Mouse (Mus musculus): ENCODE results near the gene Cd47. TPM values are rescaled to one million over a fixed set of nuclear protein-coding genes. Genes with fewer than 3 reads are reported as not detected.

Cd47 gene
- polyA plus RNA-seq, 1 experiment from 2014 or later, result 97.9 TPM

DNA sequence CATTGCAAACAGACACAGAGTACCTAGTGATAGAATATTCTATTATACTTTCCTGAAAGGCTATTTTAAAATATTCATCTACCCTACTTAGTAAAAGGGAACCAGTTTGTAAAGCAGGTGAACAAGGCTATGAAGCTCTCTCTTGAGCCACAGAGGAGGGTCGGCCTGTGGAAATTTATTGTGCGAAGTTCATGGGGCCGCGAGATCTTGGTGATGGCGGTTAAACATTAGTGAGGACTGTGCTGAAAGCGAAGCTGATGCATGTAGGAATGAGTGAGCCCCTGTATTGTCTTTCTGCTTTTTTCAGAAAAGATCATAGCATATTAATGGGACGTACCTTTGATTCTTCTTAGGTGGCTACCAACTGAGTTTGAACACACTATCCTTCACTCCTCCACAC lies 147.3 kb downstream of the Cd47 start:
- Histone ChIP-seq H3K36me3 (ENCODE audit: control insufficient read depth, insufficient read depth, low read length) (no peaks in the 10 kb centered on the region), H3K27ac (ENCODE audit: low read depth, low read length) (no peak overlapping the region), H3K9me3 (replicated peaks; ENCODE audit: control insufficient read depth, low read length) (peaks cover 5% of the 10 kb centered on the region; the same call in 1 of the 2 replicates), H3K27me3 (replicated peaks; ENCODE audit: control insufficient read depth, insufficient read depth, low read length) (no peaks in the 10 kb centered on the region), H3K4me2 (ENCODE audit: low read length) (no peak overlapping the region), H3K4me3 (ENCODE audit: low read depth, low read length) (no peak overlapping the region), H3K4me1 (ENCODE audit: control insufficient read depth, insufficient read depth, low read length) (no peaks in the 10 kb centered on the region), H3K9ac (ENCODE audit: low read length) (no peak overlapping the region)
- 93% methylated on average over 7 of the region's 7 CpGs for WGBS
- ATAC-seq, result no peak
- no peak for DNase-seq (ENCODE audit: low spot score)

DNA sequence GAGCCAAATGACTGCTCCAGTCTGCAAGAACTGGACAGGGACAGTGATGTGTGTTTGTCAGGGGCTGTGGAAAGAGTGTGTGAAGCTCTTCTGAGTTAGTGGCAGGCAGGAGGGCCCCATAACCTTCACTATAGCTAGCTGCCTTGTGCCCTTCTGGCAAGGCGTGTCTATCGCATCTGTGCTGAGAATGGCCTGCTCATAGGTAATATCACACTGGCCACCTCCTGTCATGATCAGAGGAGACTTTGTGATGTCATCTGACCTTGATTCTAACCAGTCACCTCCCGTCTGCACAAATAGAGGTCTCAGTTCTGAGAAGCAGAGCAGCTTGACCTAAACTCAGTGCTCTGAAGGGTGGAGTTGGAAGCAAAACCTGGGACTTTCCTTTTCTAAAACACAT lies 148.0 kb downstream of the Cd47 start:
- ATAC-seq, result no peak
- Histone ChIP-seq H3K27ac (ENCODE audit: low read depth, low read length) (no peak overlapping the region), H3K4me3 (ENCODE audit: low read depth, low read length) (no peak overlapping the region), H3K36me3 (ENCODE audit: control insufficient read depth, insufficient read depth, low read length) (no peaks in the 10 kb centered on the region), H3K4me1 (ENCODE audit: control insufficient read depth, insufficient read depth, low read length) (no peaks in the 10 kb centered on the region), H3K4me2 (ENCODE audit: low read length) (no peak overlapping the region), H3K9me3 (replicated peaks; ENCODE audit: control insufficient read depth, low read length) (peaks cover 5% of the 10 kb centered on the region; the same call in 1 of the 2 replicates), H3K9ac (ENCODE audit: low read length) (no peak overlapping the region), H3K27me3 (replicated peaks; ENCODE audit: control insufficient read depth, insufficient read depth, low read length) (no peaks in the 10 kb centered on the region)
- WGBS, result 83% methylated on average over 3 of the region's 3 CpGs
- DNase-seq (ENCODE audit: low spot score), result no peak

DNA sequence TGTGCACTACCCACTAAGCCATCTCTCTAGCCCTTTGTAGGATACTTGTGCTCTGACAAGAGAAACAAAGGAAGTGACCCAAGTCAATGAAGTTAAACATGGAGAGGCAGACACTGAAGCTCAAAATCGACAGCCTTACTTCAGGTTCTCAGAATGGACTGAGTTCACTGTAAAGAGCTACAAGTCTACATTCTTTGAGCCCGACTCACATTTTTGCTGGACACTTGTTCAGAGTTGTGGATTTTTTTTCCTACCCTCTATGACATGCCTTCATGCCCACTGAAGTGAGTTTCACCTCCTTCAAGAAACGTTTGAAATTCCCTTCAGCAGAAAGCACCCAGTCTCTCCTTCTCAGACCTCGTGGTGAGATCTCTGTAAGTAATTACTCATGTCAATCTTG lies 148.9 kb downstream of the Cd47 start:
- H3K4me1 ChIP-seq (ENCODE audit: control insufficient read depth, insufficient read depth, low read length), result no peaks in the 10 kb centered on the region
- DNase-seq (ENCODE audit: low spot score) (no peak), ATAC-seq (no peak)
- no peak overlapping the region for H3K4me2 ChIP-seq (ENCODE audit: low read length)
- no peaks in the 10 kb centered on the region for H3K36me3 ChIP-seq (ENCODE audit: control insufficient read depth, insufficient read depth, low read length)
- no peaks in the 10 kb centered on the region for H3K27me3 ChIP-seq (replicated peaks; ENCODE audit: control insufficient read depth, insufficient read depth, low read length)
- H3K4me3 ChIP-seq (ENCODE audit: low read depth, low read length), result no peak overlapping the region
- H3K9ac ChIP-seq (ENCODE audit: low read length), result no peak overlapping the region
- 77% methylated on average over 4 of the region's 4 CpGs for WGBS
- peaks cover 5% of the 10 kb centered on the region; the same call in 1 of the 2 replicates for H3K9me3 ChIP-seq (replicated peaks; ENCODE audit: control insufficient read depth, low read length)
- H3K27ac ChIP-seq (ENCODE audit: low read depth, low read length), result no peak overlapping the region

DNA sequence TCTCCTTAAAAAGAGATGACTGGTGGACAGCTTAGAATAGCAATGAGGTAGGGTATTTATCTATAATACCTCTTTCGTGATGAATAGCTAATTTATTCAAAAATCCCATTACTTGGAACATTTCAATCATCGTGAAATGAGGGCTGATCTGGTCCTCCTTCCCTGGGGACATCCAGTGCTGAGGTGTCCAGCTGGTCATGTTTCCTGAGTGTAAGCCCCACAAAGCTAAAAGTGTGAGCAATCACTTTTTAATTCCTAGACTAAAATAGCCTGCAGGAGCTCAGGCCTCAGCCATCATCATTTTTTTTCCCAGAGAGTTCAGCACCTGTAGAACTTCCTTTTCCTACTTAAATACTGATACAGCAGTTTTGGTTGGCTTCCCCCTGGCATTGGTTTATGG lies 150.0 kb downstream of the Cd47 start:
- no peak overlapping the region; the same call in 1 of the 2 replicates for H3K27ac ChIP-seq (ENCODE audit: low read depth, low read length)
- WGBS, result 57% methylated on average over 2 of the region's 2 CpGs
- no peak overlapping the region for H3K4me3 ChIP-seq (ENCODE audit: low read depth, low read length)
- H3K36me3 ChIP-seq (ENCODE audit: control insufficient read depth, insufficient read depth, low read length), result no peaks in the 10 kb centered on the region
- no peak overlapping the region for H3K9ac ChIP-seq (ENCODE audit: low read length)
- H3K9me3 ChIP-seq (replicated peaks; ENCODE audit: control insufficient read depth, low read length), result peaks cover 5% of the 10 kb centered on the region; the same call in 1 of the 2 replicates
- no peaks in the 10 kb centered on the region for H3K27me3 ChIP-seq (replicated peaks; ENCODE audit: control insufficient read depth, insufficient read depth, low read length)
- no peaks in the 10 kb centered on the region for H3K4me1 ChIP-seq (ENCODE audit: control insufficient read depth, insufficient read depth, low read length)
- peak; percentile 20 for DNase-seq (ENCODE audit: low spot score)
- no peak overlapping the region for H3K4me2 ChIP-seq (ENCODE audit: low read length)
- no peak for ATAC-seq

DNA sequence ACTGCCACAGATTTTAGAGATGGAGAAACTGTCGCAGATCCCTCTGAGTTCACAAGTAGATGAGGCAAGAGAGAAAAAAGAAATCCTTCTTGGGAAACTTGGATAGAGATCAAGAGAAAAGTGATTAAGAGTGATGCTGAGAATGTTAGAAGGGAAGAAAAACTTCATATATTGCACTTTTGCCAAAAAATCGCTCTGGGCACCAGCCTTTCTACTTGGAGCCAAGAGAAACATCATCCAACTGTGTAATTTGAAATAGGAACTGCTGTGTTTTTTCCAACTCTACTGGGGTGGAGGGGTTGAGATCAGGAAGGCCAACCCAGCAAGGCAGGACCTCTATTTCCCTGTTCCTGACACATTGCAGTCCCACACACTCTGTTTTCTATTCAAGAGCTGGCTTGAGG lies 151.0 kb downstream of the Cd47 start:
- Histone ChIP-seq H3K4me2 (ENCODE audit: low read length) (no peak overlapping the region), H3K9ac (ENCODE audit: low read length) (no peak overlapping the region), H3K4me1 (ENCODE audit: control insufficient read depth, insufficient read depth, low read length) (no peaks in the 10 kb centered on the region), H3K9me3 (replicated peaks; ENCODE audit: control insufficient read depth, low read length) (peaks cover 5% of the 10 kb centered on the region; the same call in 1 of the 2 replicates), H3K27ac (ENCODE audit: low read depth, low read length) (no peak overlapping the region), H3K36me3 (ENCODE audit: control insufficient read depth, insufficient read depth, low read length) (no peaks in the 10 kb centered on the region), H3K27me3 (replicated peaks; ENCODE audit: control insufficient read depth, insufficient read depth, low read length) (no peaks in the 10 kb centered on the region), H3K4me3 (ENCODE audit: low read depth, low read length) (no peak overlapping the region)
- peak; percentile 71 for DNase-seq (ENCODE audit: low spot score)
- 80% methylated on average over 2 of the region's 2 CpGs for WGBS
- no peak for ATAC-seq

DNA sequence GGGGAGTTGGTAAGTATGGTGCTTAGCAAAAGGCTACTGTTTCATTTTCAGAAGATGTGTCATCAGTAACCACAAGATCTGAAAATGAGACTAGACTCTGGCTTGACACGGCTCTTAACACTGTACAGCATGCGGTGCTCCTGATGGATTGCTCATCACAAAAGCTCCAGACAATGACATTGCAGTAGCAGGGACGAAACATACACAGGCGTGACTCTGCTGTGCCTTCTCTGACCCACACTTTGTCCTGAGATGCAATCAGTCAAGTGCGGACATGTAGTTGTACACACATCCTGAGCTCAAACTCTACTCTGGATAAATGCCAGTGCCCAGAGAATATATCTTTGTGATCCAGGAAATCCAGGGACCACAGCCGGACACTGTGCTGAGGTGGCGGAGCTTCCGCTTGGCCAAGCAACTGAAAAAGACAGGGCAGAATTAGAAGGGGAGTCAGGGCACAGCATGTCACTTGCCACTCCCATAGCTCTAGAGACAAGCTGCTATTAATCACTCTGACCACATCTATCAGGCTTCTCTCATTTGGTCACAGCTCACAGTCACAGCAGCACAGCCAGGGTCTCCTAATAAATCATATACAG lies 151.7 kb downstream of the Cd47 start:
- H3K27me3 ChIP-seq (replicated peaks; ENCODE audit: control insufficient read depth, insufficient read depth, low read length), result no peaks in the 10 kb centered on the region
- no peaks in the 10 kb centered on the region for H3K4me1 ChIP-seq (ENCODE audit: control insufficient read depth, insufficient read depth, low read length)
- no peak overlapping the region for H3K4me2 ChIP-seq (ENCODE audit: low read length)
- H3K9me3 ChIP-seq (replicated peaks; ENCODE audit: control insufficient read depth, low read length), result peaks cover 5% of the 10 kb centered on the region; the same call in 1 of the 2 replicates
- H3K9ac ChIP-seq (ENCODE audit: low read length), result no peak overlapping the region
- WGBS, result 78% methylated on average over 8 of the region's 8 CpGs
- H3K36me3 ChIP-seq (ENCODE audit: control insufficient read depth, insufficient read depth, low read length), result no peaks in the 10 kb centered on the region
- ATAC-seq (no peak; the same call in 1 of the 2 replicates), DNase-seq (ENCODE audit: low spot score) (no peak)
- no peak overlapping the region for H3K27ac ChIP-seq (ENCODE audit: low read depth, low read length)
- no peak overlapping the region for H3K4me3 ChIP-seq (ENCODE audit: low read depth, low read length)

DNA sequence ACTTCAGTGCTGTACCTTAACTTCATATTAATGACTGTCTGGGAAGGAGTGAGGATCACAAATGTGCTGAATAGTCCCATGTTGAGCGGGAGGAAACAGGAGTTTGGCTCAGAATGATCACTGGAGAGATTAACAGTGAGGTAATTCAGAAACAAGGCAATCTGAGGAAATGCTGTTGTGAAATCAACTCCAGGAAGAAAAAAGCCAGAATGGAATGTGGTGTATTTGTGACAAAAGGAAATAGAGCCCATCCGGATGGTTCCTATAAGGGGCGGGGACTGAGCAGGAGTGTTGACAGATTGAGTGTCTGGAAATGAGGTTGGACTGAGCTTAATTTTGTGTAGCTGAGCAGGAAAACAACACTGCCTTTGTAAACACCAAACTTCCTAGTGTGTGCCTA lies 153.5 kb downstream of the Cd47 start:
- H3K4me1 ChIP-seq (ENCODE audit: control insufficient read depth, insufficient read depth, low read length), result no peaks in the 10 kb centered on the region
- no peak overlapping the region for H3K27ac ChIP-seq (ENCODE audit: low read depth, low read length)
- ATAC-seq, result no peak
- H3K4me3 ChIP-seq (ENCODE audit: low read depth, low read length), result no peak overlapping the region
- no peak for DNase-seq (ENCODE audit: low spot score)
- H3K36me3 ChIP-seq (ENCODE audit: control insufficient read depth, insufficient read depth, low read length), result no peaks in the 10 kb centered on the region
- no peak overlapping the region for H3K9ac ChIP-seq (ENCODE audit: low read length)
- H3K4me2 ChIP-seq (ENCODE audit: low read length), result no peak overlapping the region
- WGBS, result 85% methylated on average over 3 of the region's 3 CpGs
- H3K27me3 ChIP-seq (replicated peaks; ENCODE audit: control insufficient read depth, insufficient read depth, low read length), result no peaks in the 10 kb centered on the region
- H3K9me3 ChIP-seq (replicated peaks; ENCODE audit: control insufficient read depth, low read length), result peaks cover 5% of the 10 kb centered on the region; the same call in 1 of the 2 replicates

DNA sequence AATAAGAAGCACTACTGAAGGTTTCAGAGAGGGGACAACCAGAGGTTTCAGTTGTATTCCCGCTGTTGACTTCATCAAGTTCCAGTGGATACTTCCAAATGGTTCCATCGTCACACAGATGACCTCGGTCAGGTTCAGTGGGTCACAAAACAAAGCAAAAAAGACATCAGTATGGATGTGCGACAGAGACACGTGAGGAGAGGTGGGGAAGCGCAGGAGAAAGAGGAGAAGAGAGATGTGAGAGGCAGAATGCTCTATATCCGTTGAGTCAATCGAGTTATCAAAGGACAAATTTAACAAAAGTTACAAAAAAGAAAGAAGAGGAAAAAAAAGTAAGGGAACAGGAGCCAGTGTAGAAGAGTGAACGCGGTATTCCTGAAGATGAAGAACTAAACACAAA lies 154.6 kb downstream of the Cd47 start:
- H3K9ac ChIP-seq (ENCODE audit: low read length), result no peak overlapping the region
- no peaks in the 10 kb centered on the region for H3K27me3 ChIP-seq (replicated peaks; ENCODE audit: control insufficient read depth, insufficient read depth, low read length)
- no peak overlapping the region for H3K27ac ChIP-seq (ENCODE audit: low read depth, low read length)
- no peaks in the 10 kb centered on the region for H3K4me1 ChIP-seq (ENCODE audit: control insufficient read depth, insufficient read depth, low read length)
- H3K9me3 ChIP-seq (replicated peaks; ENCODE audit: control insufficient read depth, low read length), result peaks cover 5% of the 10 kb centered on the region; the same call in 1 of the 2 replicates
- ATAC-seq (no peak), DNase-seq (ENCODE audit: low spot score) (no peak)
- no peaks in the 10 kb centered on the region for H3K36me3 ChIP-seq (ENCODE audit: control insufficient read depth, insufficient read depth, low read length)
- H3K4me3 ChIP-seq (ENCODE audit: low read depth, low read length), result no peak overlapping the region
- no peak overlapping the region for H3K4me2 ChIP-seq (ENCODE audit: low read length)
- WGBS, result 93% methylated on average over 10 of the region's 10 CpGs

DNA sequence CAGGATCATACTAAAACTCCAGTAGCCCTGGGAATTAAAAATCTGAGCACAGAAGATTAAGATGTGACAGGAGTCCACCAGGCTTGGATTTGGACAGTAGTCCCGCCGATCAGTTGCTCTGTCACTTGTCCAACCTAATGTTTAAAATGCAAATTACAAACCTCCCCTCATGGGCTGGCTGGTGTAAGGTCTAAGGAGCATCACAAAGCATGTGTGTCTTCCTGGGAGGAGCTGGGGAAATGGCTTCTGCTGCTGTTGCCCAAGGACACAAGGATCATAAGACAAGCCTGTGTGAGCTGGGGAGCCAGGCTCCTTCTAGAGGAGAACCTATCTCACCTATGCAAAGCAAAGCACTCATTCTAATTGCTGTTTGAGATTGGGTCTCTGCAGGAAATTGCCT lies 155.0 kb downstream of the Cd47 start:
- no peaks in the 10 kb centered on the region for H3K36me3 ChIP-seq (ENCODE audit: control insufficient read depth, insufficient read depth, low read length)
- no peak overlapping the region for H3K4me2 ChIP-seq (ENCODE audit: low read length)
- H3K4me1 ChIP-seq (ENCODE audit: control insufficient read depth, insufficient read depth, low read length), result no peaks in the 10 kb centered on the region
- WGBS, result 82% methylated on average over 2 of the region's 2 CpGs
- H3K9ac ChIP-seq (ENCODE audit: low read length), result no peak overlapping the region
- ATAC-seq (no peak), DNase-seq (ENCODE audit: low spot score) (no peak)
- no peak overlapping the region for H3K27ac ChIP-seq (ENCODE audit: low read depth, low read length)
- no peaks in the 10 kb centered on the region for H3K27me3 ChIP-seq (replicated peaks; ENCODE audit: control insufficient read depth, insufficient read depth, low read length)
- no peak overlapping the region for H3K4me3 ChIP-seq (ENCODE audit: low read depth, low read length)
- H3K9me3 ChIP-seq (replicated peaks; ENCODE audit: control insufficient read depth, low read length), result peaks cover 5% of the 10 kb centered on the region; the same call in 1 of the 2 replicates

Measured in forebrain, embryonic 14.5 days (tissue).